Mouse (Mus musculus): ENCODE measurements at regions not wholly inside any gene's neighbourhood (a gene's known extent, or its start where the extent isn't known, plus 50 kb on each side); places are given as distances from the start of the nearest gene placed in this dataset.
"Not testable (repeated sequence)": the region's sequence is repeated elsewhere in the genome, so short reads cannot be mapped to it uniquely, and the experiment has no call there.

- no peak for DNase-seq
- Histone ChIP-seq H3K27ac (ENCODE audit: control insufficient read depth, insufficient read depth, low read length) (no peak overlapping the region), H3K4me1 (replicated peaks; ENCODE audit: control insufficient read depth, insufficient read depth, low read length) (no peaks in the 10 kb centered on the region), H3K36me3 (ENCODE audit: control insufficient read depth, insufficient read depth, low read length) (no peaks in the 10 kb centered on the region), H3K27me3 (ENCODE audit: control insufficient read depth, insufficient read depth, low read length) (no peaks in the 10 kb centered on the region), H3K4me3 (ENCODE audit: control insufficient read depth, insufficient read depth, low read length) (no peak overlapping the region)
- no peak for TF ChIP-seq POLR2A (IDR thresholded peaks at IDR 0.05; ENCODE audit: control insufficient read depth, extremely low read depth, insufficient read depth, low read length, poor library complexity)
- 77% methylated on average over 1 of the region's 1 CpGs for WGBS
Observed at GRCm38 (mm10) chr13:3417026-3417425, 120.8 kb upstream of the Gdi2 start.

DNA sequence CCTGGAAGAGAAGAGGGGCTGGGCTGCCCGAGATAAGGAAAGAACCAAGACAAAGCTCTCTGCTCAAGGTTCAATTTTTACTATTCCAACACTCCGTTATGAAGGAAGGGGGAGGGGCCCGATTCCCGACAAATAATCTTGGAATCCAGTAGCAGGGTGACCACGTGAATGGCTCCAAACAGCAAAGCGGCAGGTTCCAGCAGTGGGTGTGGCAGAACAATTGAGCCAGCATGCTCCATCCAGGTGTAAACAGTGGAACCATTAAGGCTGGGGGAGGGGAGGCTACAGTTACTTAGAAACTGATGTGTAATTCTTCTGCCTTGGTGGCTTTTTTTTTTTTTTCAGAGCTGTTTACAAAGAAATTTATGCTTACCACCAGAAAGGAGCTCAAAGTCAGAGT, 82.5 kb upstream of the Gdi2 start:
- H3K27ac ChIP-seq (ENCODE audit: control insufficient read depth, insufficient read depth, low read length); H3K27me3 ChIP-seq (ENCODE audit: control insufficient read depth, insufficient read depth, low read length); H3K4me1 ChIP-seq (replicated peaks; ENCODE audit: control insufficient read depth, insufficient read depth, low read length); H3K36me3 ChIP-seq (ENCODE audit: control insufficient read depth, insufficient read depth, low read length); DNase-seq; H3K4me3 ChIP-seq (ENCODE audit: control insufficient read depth, insufficient read depth, low read length): not testable (repeated sequence)
- 87% methylated on average over 6 of the region's 6 CpGs for WGBS

- Histone ChIP-seq H3K4me3 (ENCODE audit: control insufficient read depth, insufficient read depth, low read length) (no peak overlapping the region), H3K27ac (ENCODE audit: control insufficient read depth, insufficient read depth, low read length) (no peak overlapping the region), H3K36me3 (ENCODE audit: control insufficient read depth, insufficient read depth, low read length) (no peaks in the 10 kb centered on the region), H3K4me1 (replicated peaks; ENCODE audit: control insufficient read depth, insufficient read depth, low read length) (peaks cover 7% of the 10 kb centered on the region), H3K27me3 (ENCODE audit: control insufficient read depth, insufficient read depth, low read length) (no peaks in the 10 kb centered on the region)
- no peak for DNase-seq
- TF ChIP-seq POLR2A (IDR thresholded peaks at IDR 0.05; ENCODE audit: control insufficient read depth, extremely low read depth, insufficient read depth, low read length, poor library complexity) (no peak), CTCF (IDR thresholded peaks at IDR 0.05; ENCODE audit: borderline replicate concordance, control insufficient read depth, extremely low read depth, insufficient read depth, low read length, poor library complexity) (no peak)
Observed at GRCm38 (mm10) chr13:3476884-3477283, 61.0 kb upstream of the Gdi2 start.

DNA sequence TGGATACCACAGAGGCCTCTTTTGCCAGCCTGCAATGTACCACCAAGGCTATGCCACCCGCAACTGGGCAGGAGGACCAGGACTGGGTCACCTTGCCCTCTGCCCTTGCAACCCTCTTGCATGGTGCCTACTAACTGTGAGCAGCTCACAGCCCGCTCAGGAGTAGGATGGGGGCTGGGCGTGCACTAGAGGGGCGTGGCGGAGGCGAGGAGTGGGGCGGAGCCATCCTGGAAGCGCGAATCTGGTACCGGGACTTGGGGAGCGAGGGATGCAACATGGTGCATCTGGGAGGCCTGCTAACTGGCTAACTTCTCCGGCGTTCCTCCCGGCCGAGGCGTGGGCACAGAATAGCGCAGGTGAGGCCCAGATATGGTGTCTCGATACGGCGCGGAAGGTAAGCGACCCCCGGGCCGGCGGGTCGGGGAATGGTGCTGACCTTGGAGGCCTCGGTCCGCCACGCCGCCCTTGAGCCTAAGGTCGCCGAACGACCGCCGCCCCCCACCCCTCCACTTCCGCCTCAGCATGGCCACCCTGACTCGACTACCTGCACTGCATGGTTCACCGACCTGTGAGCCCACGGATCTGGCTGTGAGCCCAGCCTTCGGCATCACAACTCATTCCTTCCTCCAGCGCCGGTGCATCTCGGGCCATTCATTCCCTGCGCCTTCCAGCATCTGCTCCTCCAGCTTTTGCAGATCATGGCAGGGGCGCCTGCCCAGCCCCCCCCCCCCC, 59.7 kb upstream of the Gdi2 start:
- Histone ChIP-seq H3K4me1 (replicated peaks; ENCODE audit: control insufficient read depth, insufficient read depth, low read length) (peaks cover 7% of the 10 kb centered on the region), H3K27ac (ENCODE audit: control insufficient read depth, insufficient read depth, low read length) (no peak overlapping the region), H3K36me3 (ENCODE audit: control insufficient read depth, insufficient read depth, low read length) (no peaks in the 10 kb centered on the region), H3K27me3 (ENCODE audit: control insufficient read depth, insufficient read depth, low read length) (no peaks in the 10 kb centered on the region), H3K4me3 (ENCODE audit: control insufficient read depth, insufficient read depth, low read length) (peak overlapping the region; percentile 93)
- DNase-seq, result peak; percentile 73
- TF ChIP-seq POLR2A (IDR thresholded peaks at IDR 0.05; ENCODE audit: control insufficient read depth, extremely low read depth, insufficient read depth, low read length, poor library complexity) (0 out of 2 replicates have a peak, but pooled peaks have one; percentile 24), CTCF (IDR thresholded peaks at IDR 0.05; ENCODE audit: borderline replicate concordance, control insufficient read depth, extremely low read depth, insufficient read depth, low read length, poor library complexity) (no peak)
- 1% methylated on average over 43 of the region's 45 CpGs for WGBS

Measured in thymus, adult 2 months (tissue).